Mouse (Mus musculus) ES-CJ7 (cell line): ENCODE results near the gene Tbc1d2.
A peak's percentile ranks its signal among the peaks of the same experiment; 100 is the strongest.
"Not testable (repeated sequence)": the region's sequence is repeated elsewhere in the genome, so short reads cannot be mapped to it uniquely, and the experiment has no call there.

ENCODE experiments used
- DNase-seq: peaks from one replicate; pipeline ENCODE4 v3.0.0; 2011; ENCODE audit warnings: low read depth, low spot score

Gene Tbc1d2

GRCm38 (mm10) chr4:46601844-46602423 is 48.1 kb downstream of the Tbc1d2 start, which contains the start of gene Coro2a:
TSS of gene Coro2a (minus strand) at chr4:46602202.
- DNase-seq: peak; percentile 63

DNA sequence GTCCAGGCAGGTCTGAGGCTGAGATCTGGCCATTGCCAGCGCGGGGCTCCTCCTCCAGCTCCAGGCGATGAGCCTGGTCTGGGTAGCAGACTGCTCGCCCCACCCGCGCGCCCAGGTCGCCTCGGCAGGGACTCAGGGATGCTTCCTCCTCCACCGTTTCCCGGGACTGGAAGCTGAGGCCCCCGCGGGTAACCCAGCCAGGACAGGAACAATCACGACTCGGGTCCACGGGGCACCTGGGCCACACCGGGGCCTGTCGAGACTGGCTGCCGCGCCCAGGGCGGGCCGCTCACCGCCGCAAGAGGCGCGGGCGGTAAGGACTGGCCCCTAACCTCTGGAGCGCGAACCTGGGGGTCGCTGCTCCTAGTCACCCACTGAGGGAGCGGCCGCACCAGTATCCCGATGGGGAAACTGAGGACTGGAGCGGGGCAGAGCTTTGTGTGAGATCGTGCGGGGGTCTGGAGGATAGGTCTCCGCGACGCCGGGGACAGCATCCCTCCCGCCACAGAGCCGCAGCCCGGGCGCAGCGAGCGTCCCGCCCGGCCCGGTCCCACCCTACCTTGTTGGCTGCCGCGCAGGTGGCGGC is 48.7 kb downstream of the Tbc1d2 start:
- no peak for DNase-seq

DNA sequence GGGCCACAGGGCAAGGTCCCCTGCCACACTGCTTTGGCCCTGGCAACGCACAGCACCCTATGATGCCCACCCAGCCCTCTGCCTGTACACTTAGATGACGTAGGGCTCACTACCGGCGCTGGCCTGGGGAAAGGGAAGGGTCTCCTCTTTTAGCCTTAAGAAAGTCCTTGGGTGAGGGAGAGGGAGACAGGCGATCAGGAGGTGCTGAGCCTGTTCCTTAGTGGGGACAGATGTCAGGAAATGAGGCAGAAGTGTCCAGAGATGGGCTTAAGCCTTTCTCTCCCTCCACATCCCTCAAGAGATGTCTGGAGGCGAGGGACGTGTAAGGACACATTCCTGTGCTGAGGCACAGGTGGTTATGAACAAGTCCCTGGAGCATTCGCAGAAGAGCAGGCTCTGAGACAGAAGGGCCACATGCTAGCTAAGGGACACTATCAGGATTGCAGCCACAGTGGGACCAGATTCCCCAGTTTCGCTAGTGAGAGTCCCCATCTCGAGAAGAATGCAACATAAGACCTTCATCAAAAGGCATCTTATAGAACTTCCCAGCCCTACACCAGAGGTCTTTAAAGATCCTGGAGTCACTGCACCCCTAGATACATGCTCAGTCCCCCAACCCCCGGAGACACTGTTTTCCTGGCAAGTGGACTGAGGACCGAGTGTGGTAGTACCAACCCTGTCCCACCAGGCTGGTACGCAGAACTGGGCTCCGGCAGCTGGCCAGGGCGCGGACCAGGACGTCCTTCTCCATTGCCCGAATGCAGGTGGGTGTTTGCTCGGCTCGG is 49.3 kb downstream of the Tbc1d2 start:
- no peak for DNase-seq

GRCm38 (mm10) chr4:46599609-46600008 is 50.4 kb downstream of the Tbc1d2 start:
- DNase-seq: not testable (repeated sequence)

DNA sequence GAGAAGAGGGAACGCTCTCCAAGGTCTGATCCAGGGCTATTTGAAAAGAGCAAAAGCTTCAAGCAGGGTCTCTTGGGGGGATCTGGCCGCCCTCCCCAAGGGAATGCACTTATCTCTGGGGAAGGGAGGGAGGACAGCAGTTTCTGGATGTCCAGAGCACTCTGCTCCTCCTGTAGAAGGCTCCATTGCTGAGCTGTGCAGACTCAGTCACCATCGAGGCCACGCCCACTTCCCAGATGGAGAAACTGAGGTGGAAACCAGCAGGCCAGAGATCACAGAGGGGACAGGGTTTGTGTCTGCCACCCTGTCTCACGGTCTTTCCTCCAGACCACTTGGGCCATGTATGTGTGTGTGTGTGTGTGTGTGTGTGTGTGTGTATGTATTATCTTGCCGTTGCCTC is 51.0 kb downstream of the Tbc1d2 start:
- no peak for DNase-seq

- no peak for DNase-seq
Measured at GRCm38 (mm10) chr4:46598111-46598510, 51.9 kb downstream of the Tbc1d2 start.

DNA sequence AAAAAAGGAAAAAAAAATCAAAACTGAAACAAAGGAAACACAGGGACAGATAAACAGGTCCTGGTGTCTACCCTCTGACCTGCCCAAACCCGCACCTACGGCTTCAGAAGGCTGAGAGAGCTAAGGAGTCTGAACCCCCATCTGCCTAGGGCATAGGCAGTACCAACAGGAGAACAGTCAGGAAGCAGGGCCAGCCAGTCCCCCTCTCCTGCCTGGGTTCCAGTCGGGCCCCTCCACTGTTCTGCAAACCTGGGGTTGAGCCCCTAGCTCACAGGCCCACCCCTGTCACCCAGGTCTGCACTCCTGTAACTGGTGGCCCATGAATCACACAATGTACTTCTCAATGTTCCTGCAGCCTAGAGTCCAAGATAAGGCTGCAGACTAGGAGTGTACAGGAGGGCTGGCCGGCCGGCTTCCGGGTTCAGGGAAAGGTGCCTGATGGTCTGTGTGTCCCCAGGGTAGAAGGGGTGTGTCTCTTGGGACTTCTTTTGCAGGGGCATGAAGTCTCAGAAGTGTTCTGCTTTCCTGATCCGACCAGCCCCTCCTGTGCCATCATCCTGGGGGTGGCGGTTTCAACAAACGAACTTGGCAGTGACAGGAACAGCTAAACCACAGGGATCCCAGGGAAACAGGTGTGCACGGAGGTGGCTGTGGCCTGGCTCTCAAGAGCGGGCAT is 52.6 kb downstream of the Tbc1d2 start:
- DNase-seq: no peak

DNA sequence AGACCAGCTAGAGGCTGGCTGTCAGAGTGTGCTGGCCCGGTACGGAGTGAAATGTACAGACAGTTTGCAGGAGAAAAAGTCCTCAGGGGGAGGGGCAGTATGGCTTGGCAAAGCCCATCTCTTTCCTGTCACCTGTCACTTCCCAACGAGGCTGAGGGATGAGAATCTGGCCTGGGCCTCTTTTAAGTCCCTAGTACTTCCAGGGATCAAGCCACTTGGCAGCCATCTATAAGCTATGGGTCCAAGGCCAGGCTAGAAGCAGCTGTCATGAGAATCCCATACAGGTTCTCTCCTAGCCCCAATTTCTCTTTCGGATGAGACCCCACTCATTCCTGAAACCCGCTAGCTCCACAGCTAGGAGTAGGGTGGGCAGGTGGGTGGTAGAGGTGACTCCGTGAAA is 53.6 kb downstream of the Tbc1d2 start:
- DNase-seq: no peak

GRCm38 (mm10) chr4:46594131-46594530 is 55.9 kb downstream of the Tbc1d2 start:
- no peak for DNase-seq

DNA sequence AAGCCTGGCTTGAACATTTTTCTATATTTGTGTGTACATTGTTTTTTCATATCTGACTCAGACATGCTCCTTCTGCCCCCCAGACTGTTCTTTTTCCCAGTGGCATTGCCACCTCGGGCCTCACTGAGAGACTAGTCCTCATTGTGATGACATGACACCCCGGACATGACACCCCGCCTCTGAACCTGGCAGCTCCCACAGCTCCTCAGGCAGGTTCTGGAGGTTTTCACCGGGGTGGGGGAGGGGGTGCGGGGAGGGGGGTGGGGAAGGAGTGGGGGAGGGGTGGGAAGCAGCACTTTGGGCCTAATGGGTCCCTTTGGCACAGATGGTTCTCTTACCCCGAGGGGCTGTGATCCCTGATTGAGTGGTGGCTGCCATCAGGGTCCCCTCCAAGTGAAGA is 56.5 kb downstream of the Tbc1d2 start:
- DNase-seq: no peak

- DNase-seq: no peak
Measured at GRCm38 (mm10) chr4:46591833-46592520, 58.0 kb downstream of the Tbc1d2 start.

GRCm38 (mm10) chr4:46590810-46591209 is 59.2 kb downstream of the Tbc1d2 start:
- no peak for DNase-seq

GRCm38 (mm10) chr4:46589946-46590684 is 59.9 kb downstream of the Tbc1d2 start:
- no peak for DNase-seq

GRCm38 (mm10) chr4:46589151-46589550 is 60.9 kb downstream of the Tbc1d2 start:
- no peak for DNase-seq

DNA sequence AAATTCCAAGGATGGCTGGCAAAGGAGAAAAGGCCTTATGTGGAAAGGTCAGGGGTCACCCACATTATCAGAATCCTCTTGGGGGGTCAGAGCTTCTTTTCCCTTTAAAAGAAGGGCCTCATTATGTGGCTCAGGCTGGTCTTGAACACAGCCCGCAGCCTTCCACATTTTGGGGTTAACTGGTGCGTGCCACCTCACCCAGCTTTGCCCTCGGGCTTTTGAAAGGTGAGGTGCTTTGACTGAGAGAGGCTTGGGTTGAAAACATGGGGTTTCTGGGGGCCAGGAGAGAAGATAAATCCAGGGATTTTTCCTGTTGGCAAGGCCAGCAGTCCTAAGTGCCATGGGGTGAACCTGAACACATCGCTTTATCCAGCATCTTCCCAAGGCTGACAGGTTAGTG is 63.5 kb downstream of the Tbc1d2 start:
- no peak for DNase-seq

- DNase-seq: no peak
Measured at GRCm38 (mm10) chr4:46585811-46586190, 64.2 kb downstream of the Tbc1d2 start.

- no peak for DNase-seq
Measured at GRCm38 (mm10) chr4:46585041-46585810, 64.8 kb downstream of the Tbc1d2 start.

DNA sequence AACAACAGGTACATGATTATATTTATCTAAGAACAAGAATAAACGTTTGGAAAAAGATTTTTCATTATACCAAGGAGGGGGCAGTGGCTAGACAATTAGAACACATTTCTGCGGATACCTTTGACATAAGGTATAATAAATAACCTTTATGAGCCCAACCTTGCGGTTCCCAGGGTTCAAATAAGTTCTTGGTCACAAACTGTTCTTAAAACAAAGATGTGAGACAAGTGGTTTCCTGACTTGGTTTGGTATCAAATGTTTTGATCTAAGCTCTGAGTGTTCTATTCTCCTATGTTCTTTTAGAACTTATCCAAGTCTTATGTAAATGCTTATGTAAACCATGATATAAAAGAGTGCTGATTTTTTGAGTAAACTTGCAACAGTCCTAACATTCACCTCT is 65.5 kb downstream of the Tbc1d2 start:
- not testable (repeated sequence) for DNase-seq

- not testable (repeated sequence) for DNase-seq
Measured at GRCm38 (mm10) chr4:46584084-46584483, 65.9 kb downstream of the Tbc1d2 start.

DNA sequence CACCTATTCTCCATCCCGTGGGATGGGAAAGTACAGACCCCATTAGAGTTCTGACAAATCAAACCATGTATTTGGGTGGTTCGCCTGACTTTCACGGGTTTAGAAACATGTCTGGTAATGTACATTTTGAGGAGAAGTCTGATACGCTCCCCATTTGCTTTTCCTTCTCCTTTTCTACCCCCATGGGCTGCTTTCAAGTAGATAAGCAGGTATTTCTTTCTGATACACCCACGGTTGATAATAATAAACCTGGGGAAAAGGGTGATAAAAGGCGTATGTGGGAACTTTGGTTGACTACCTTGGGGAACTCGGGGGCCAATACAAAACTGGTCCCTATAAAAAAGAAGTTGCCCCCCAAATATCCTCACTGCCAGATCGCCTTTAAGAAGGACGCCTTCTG is 68.0 kb downstream of the Tbc1d2 start:
- not testable (repeated sequence) for DNase-seq
